Mouse (Mus musculus) olfactory bulb, adult 2 months (tissue): ENCODE data around the gene Cfap52.

Experiments used
- CTCF ChIP-seq: fragments of 200-500 bp; IDR thresholded peaks from 2 replicates; pipeline ENCODE4 v1.5.1; 2012; ENCODE audit warnings: low read depth, mild to moderate bottlenecking, low read length, moderate library complexity; ENCODE audit not compliant: insufficient read depth
- POLR2A ChIP-seq: fragments of 200-500 bp; IDR thresholded peaks from 2 replicates; pipeline ENCODE4 v1.6.1; 2012; ENCODE audit warnings: mild to moderate bottlenecking, low read depth, low read length, moderate library complexity; ENCODE audit not compliant: insufficient read depth

GRCm38 (mm10) chr11:67897064-67897560, 68.3 kb downstream of the Cfap52 start:
- TF ChIP-seq POLR2A, result no peak
- peak; percentile 40; the same call in 1 of the 2 replicates for TF ChIP-seq CTCF
